8 mouse cellular contexts compared by ENCODE assay signal in the genomic region with DNA sequence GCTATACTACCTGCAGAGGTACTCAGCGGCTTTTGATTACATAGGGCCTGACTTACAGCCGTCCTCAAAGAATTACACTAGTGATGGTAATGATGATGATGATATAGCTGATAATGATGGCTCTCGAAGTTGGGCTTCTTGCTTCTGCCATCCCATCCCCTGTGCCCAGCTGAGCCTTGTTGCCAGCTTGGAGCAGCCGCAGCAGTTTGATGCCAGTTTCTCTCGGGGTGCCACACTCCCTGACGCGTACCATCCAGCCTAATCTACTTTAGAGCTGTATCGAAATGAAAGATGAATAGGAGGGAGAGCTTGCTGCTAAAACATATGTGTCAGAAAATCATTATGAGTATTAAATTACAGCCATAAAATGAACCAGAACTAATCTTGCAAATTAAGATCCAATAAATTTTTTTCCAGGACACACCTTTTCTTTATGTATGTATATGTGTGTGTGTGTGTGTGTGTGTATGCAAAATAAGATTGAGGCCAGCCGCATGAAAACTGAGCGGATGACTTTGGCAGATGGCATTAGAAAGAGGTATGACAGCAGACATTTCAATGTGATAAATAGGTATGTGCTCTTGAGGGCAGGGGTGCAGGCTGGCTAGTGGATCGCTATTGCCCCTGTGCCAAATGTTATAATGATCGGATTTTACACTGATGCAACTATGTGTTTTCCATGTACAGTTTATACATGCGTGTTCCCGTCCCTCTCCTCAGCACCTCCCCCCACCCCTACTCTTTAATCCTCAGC.
DNase-seq lines count a peak whose midpoint lies in the region; ATAC-seq and TF ChIP-seq lines count a peak whose summit lies in the region.

No protein-coding gene starts in this region.

- WGBS in embryonic facial prominence, embryonic 13.5 days: 67% methylated on average over 14 of the region's 14 CpGs
- WGBS in embryonic facial prominence, embryonic 10.5 days: 79% methylated on average over 14 of the region's 14 CpGs
- WGBS in limb, embryonic 13.5 days: 71% methylated on average over 14 of the region's 14 CpGs
- WGBS in limb, embryonic 10.5 days: 81% methylated on average over 14 of the region's 14 CpGs
- WGBS in hindbrain, embryonic 14.5 days: 42% methylated on average over 14 of the region's 14 CpGs

- H3K9me3 ChIP-seq in embryonic facial prominence, embryonic 13.5 days: 0 out of 2 replicates have a peak, but pooled peaks cover 5% of the 10 kb centered on the region
- H3K9me3 ChIP-seq in embryonic facial prominence, embryonic 10.5 days: peaks cover 15% of the 10 kb centered on the region
- peaks cover 12% of the 10 kb centered on the region for H3K9me3 ChIP-seq in limb, embryonic 13.5 days
- no peaks in the 10 kb centered on the region for H3K9me3 ChIP-seq in limb, embryonic 10.5 days (replicated peaks)
- H3K9me3 ChIP-seq in hindbrain, embryonic 14.5 days (ENCODE audit: control insufficient read depth, low read length): no peaks in the 10 kb centered on the region

- H3K27ac ChIP-seq in embryonic facial prominence, embryonic 13.5 days: no peak overlapping the region
- no peak overlapping the region for H3K27ac ChIP-seq in embryonic facial prominence, embryonic 10.5 days (replicated peaks)
- H3K27ac ChIP-seq in limb, embryonic 13.5 days: no peak overlapping the region
- H3K27ac ChIP-seq in limb, embryonic 10.5 days: no peak overlapping the region
- no peak overlapping the region for H3K27ac ChIP-seq in hindbrain, embryonic 14.5 days

- ATAC-seq in embryonic facial prominence, embryonic 13.5 days (ENCODE audit: insufficient number of reproducible peaks, insufficient read depth, low FRiP score, low TSS enrichment, low read depth): no peak
- no peak for ATAC-seq in limb, embryonic 13.5 days (ENCODE audit: low FRiP score, low read depth)
- ATAC-seq in hindbrain, embryonic 14.5 days (ENCODE audit: low FRiP score): no peak

- H3K36me3 ChIP-seq in embryonic facial prominence, embryonic 13.5 days: no peaks in the 10 kb centered on the region
- H3K36me3 ChIP-seq in embryonic facial prominence, embryonic 10.5 days (replicated peaks): no peaks in the 10 kb centered on the region
- H3K36me3 ChIP-seq in limb, embryonic 13.5 days: 0 out of 2 replicates have a peak, but pooled peaks cover 5% of the 10 kb centered on the region
- no peaks in the 10 kb centered on the region for H3K36me3 ChIP-seq in limb, embryonic 10.5 days
- no peaks in the 10 kb centered on the region for H3K36me3 ChIP-seq in hindbrain, embryonic 14.5 days (replicated peaks; ENCODE audit: control insufficient read depth, insufficient read depth)
- H3K36me3 ChIP-seq in myocyte (ENCODE audit: control insufficient read depth, insufficient read depth): no peaks in the 10 kb centered on the region

- no peak overlapping the region for H3ac ChIP-seq in myocyte (ENCODE audit: control insufficient read depth, insufficient read length)

- H3K4me1 ChIP-seq in embryonic facial prominence, embryonic 13.5 days: peaks cover 37% of the 10 kb centered on the region
- H3K4me1 ChIP-seq in embryonic facial prominence, embryonic 10.5 days: peaks cover 52% of the 10 kb centered on the region
- H3K4me1 ChIP-seq in limb, embryonic 13.5 days: peaks cover 51% of the 10 kb centered on the region
- peaks cover 54% of the 10 kb centered on the region for H3K4me1 ChIP-seq in limb, embryonic 10.5 days
- H3K4me1 ChIP-seq in hindbrain, embryonic 14.5 days (replicated peaks; ENCODE audit: control insufficient read depth, insufficient read depth, low read length): peaks cover 39% of the 10 kb centered on the region

- H3K4me3 ChIP-seq in embryonic facial prominence, embryonic 13.5 days: no peak overlapping the region
- no peak overlapping the region for H3K4me3 ChIP-seq in embryonic facial prominence, embryonic 10.5 days
- H3K4me3 ChIP-seq in limb, embryonic 13.5 days: no peak overlapping the region
- no peak overlapping the region for H3K4me3 ChIP-seq in limb, embryonic 10.5 days
- no peak overlapping the region for H3K4me3 ChIP-seq in hindbrain, embryonic 14.5 days (replicated peaks; ENCODE audit: low read length)
- no peak overlapping the region for H3K4me3 ChIP-seq in myocyte

- DNase-seq in embryonic facial prominence, embryonic 10.5 days (ENCODE audit: low spot score): no peak
- DNase-seq in limb, embryonic 10.5 days (ENCODE audit: low spot score): no peak
- no peak for DNase-seq in hindbrain, embryonic 14.5 days (ENCODE audit: low spot score)
- no peak for DNase-seq in thymus, postnatal 0 days (ENCODE audit: low spot score)
- DNase-seq in MN1 (ENCODE audit: low spot score): no peak

- no peak overlapping the region for H3K9ac ChIP-seq in embryonic facial prominence, embryonic 13.5 days
- H3K9ac ChIP-seq in limb, embryonic 13.5 days: no peak overlapping the region
- H3K9ac ChIP-seq in hindbrain, embryonic 14.5 days: no peak overlapping the region

- no peaks in the 10 kb centered on the region for H3K79me2 ChIP-seq in myocyte (ENCODE audit: control insufficient read depth, insufficient read depth)

- H3K4me2 ChIP-seq in embryonic facial prominence, embryonic 13.5 days: peak overlapping the region; percentile 48
- peak overlapping the region; percentile 43; the same call in 1 of the 2 replicates for H3K4me2 ChIP-seq in limb, embryonic 13.5 days (replicated peaks)
- 0 out of 2 replicates have a peak overlapping the region, but pooled peaks have one; percentile 27 for H3K4me2 ChIP-seq in hindbrain, embryonic 14.5 days (replicated peaks)
- peak overlapping the region; percentile 75 for H3K4me2 ChIP-seq in myocyte (ENCODE audit: low read depth)

- H3K27me3 ChIP-seq in embryonic facial prominence, embryonic 13.5 days: peaks cover 7% of the 10 kb centered on the region
- H3K27me3 ChIP-seq in embryonic facial prominence, embryonic 10.5 days (replicated peaks; ENCODE audit: low read depth, poor library complexity, severe bottlenecking): peaks cover 35% of the 10 kb centered on the region
- H3K27me3 ChIP-seq in limb, embryonic 13.5 days: no peaks in the 10 kb centered on the region
- H3K27me3 ChIP-seq in limb, embryonic 10.5 days (ENCODE audit: low read depth, poor library complexity, severe bottlenecking): no peaks in the 10 kb centered on the region
- H3K27me3 ChIP-seq in hindbrain, embryonic 14.5 days (ENCODE audit: control insufficient read depth, insufficient read depth, low read length): no peaks in the 10 kb centered on the region
- no peaks in the 10 kb centered on the region for H3K27me3 ChIP-seq in myocyte (ENCODE audit: control insufficient read depth, insufficient read depth, insufficient read length)

- no peak for TF ChIP-seq POLR2A in myocyte (IDR thresholded peaks at IDR 0.05; ENCODE audit: insufficient read length, low read depth)

TF ChIP-seq in myocyte, 11 proteins besides CTCF, POLR2A, EP300 and RAD21:
- no peak for TF ChIP-seq POLR2AphosphoS2 (IDR thresholded peaks at IDR 0.05; ENCODE audit: insufficient read length, low read depth)
- no peak for TF ChIP-seq CEBPB (IDR thresholded peaks at IDR 0.05; ENCODE audit: insufficient read depth, poor library complexity, severe bottlenecking)
- no peak for TF ChIP-seq USF1 (IDR thresholded peaks at IDR 0.05; ENCODE audit: low read depth)
- TF ChIP-seq TCF3 (IDR thresholded peaks at IDR 0.05; ENCODE audit: insufficient read length, low read depth): no peak
- TF ChIP-seq REST (IDR thresholded peaks at IDR 0.05; ENCODE audit: insufficient read depth, insufficient read length): no peak
- TF ChIP-seq E2F4 (IDR thresholded peaks at IDR 0.05; ENCODE audit: insufficient read depth): no peak
- TF ChIP-seq SRF (IDR thresholded peaks at IDR 0.05; ENCODE audit: control insufficient read depth, insufficient read length, low read depth): no peak
- no peak for TF ChIP-seq TCF12 (IDR thresholded peaks at IDR 0.05; ENCODE audit: insufficient read depth, poor library complexity, severe bottlenecking)
- TF ChIP-seq MAX (IDR thresholded peaks at IDR 0.05; ENCODE audit: low read depth): no peak
- TF ChIP-seq MYOG (IDR thresholded peaks at IDR 0.05; ENCODE audit: control insufficient read depth in 1 of 3, insufficient read depth in 1 of 3, insufficient read length in 2 of 3, low read depth in 2 of 3): no peak
- TF ChIP-seq MYOD1 (IDR thresholded peaks at IDR 0.05; ENCODE audit: control insufficient read depth in 1 of 3, insufficient read length in 2 of 3, low read depth in 2 of 3): no peak
TF ChIP-seq in myocyte: peak in this region for 0.
